ENCODE assay signal across 21 mouse cellular contexts in genomic region chr1:175195806-175196205, GRCm38 (mm10).
DNase-seq lines count a peak whose midpoint lies in the region; ATAC-seq and TF ChIP-seq lines count a peak whose summit lies in the region.
"Had no signal": no experiment of that assay in that cellular context is flagged by ENCODE, and none has a peak within 500 bp of the region (broad histone marks: within the 10 kb centered on the region; RNA-seq: fewer than 3 reads in every experiment).

No protein-coding gene starts in this region.

- TF ChIP-seq POLR2A in cerebellum, adult 2 months (IDR thresholded peaks at IDR 0.05; ENCODE audit: borderline replicate concordance, insufficient read depth, low read length), result no peak

- ATAC-seq in frontal cortex, adult (ENCODE audit: low TSS enrichment), result no peak
- ATAC-seq: activated CD4-positive, CD25-positive, alpha-beta regulatory T cell, adult 4 months; forebrain, embryonic 13.5 days; forebrain, postnatal 0 days; intestine, embryonic 15.5 days; Patski had no signal

- H3K27ac ChIP-seq in cerebellum, adult 2 months (ENCODE audit: insufficient read depth, low read length), result no peak overlapping the region
- H3K27ac ChIP-seq: embryonic facial prominence, embryonic 10.5 days; forebrain, embryonic 13.5 days; heart, embryonic 10.5 days; hindbrain, embryonic 12.5 days; intestine, embryonic 15.5 days had no signal

- peaks cover 12% of the 10 kb centered on the region; the same call in 1 of the 2 replicates for H3K4me1 ChIP-seq in cerebellum, adult 2 months (ENCODE audit: control insufficient read depth, insufficient read depth, low read length)
- H3K4me1 ChIP-seq: embryonic facial prominence, embryonic 10.5 days; forebrain, embryonic 13.5 days; heart, embryonic 10.5 days; hindbrain, embryonic 12.5 days; intestine, embryonic 15.5 days had no signal

- 14% methylated on average over 4 of the region's 4 CpGs for WGBS in cerebellum, adult 2 months

- no peaks in the 10 kb centered on the region for H3K27me3 ChIP-seq in cerebellum, adult 2 months (ENCODE audit: control insufficient read depth, insufficient read depth, low read length)
- H3K27me3 ChIP-seq: CH12.LX; forebrain, embryonic 13.5 days; hindbrain, embryonic 12.5 days; intestine, embryonic 15.5 days; Patski had no signal

- TF ChIP-seq CTCF in cerebellum, adult 2 months (IDR thresholded peaks at IDR 0.05; ENCODE audit: borderline replicate concordance, insufficient read depth, low read depth, low read length), result no peak

- no peak overlapping the region for H3K4me3 ChIP-seq in cerebellum, adult 2 months (replicated peaks; ENCODE audit: insufficient read depth, low read depth, low read length)
- H3K4me3 ChIP-seq: embryonic facial prominence, embryonic 10.5 days; forebrain, embryonic 13.5 days; heart, embryonic 10.5 days; hindbrain, embryonic 12.5 days; intestine, embryonic 15.5 days had no signal

- DNase-seq in cerebellum, adult 11 months, result peak; percentile 24
- peak; percentile 46 to 75 for DNase-seq in cerebellum, adult 2 months
- DNase-seq in cerebellum, postnatal 10 days, result peak; percentile 45 to 54
- DNase-seq in gastrocnemius, postnatal 4 days (ENCODE audit: low spot score in 2 of 2), result no peak
- no peak for DNase-seq in right cerebral cortex, adult 18-20 months
- DNase-seq: adrenal gland, postnatal 14 days; forebrain, postnatal 0 days; gastrocnemius, postnatal 36 days; heart, adult 18-20 months; heart, postnatal 10 days; heart, postnatal 4 days; kidney, adult 18-20 months had no signal

Comparison
In these comparisons a context has a peak if more than half of its experiments do, and no peak if none do; other contexts are left out.
1. DNase-seq: peak in cerebellum, adult 11 months (single experiment), cerebellum, adult 2 months (2 of 2) and cerebellum, postnatal 10 days (2 of 2); none in gastrocnemius, postnatal 4 days (0 of 2) and right cerebral cortex, adult 18-20 months (single experiment).